8 mouse cellular contexts compared by ENCODE assay signal in the genomic region with DNA sequence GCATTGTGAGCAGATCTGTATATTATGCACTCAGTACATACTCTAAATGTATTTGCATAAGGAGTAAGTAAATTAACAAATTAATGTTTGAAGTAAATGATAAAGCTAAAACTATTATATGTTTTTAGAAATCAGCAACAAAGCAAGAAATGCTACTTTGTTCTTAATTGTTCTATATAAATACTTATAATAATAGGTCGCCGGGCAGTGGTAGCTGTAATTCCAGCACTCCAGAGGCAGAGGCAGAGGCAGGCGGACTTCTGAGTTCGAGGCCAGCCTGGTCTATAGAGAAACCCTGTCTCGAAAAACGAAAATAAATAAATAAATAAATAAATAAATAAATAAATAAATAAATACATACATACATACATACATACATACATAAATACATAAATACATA.
DNase-seq lines count a peak whose midpoint lies in the region; ATAC-seq and TF ChIP-seq lines count a peak whose summit lies in the region.
"Not testable (repeated sequence)": the region's sequence is repeated elsewhere in the genome, so short reads cannot be mapped to it uniquely, and the experiment has no call there.

No protein-coding gene starts in this region.

- DNase-seq in adrenal gland, adult 8-10 months = peak; percentile 37
- peak; percentile 88 for DNase-seq in embryonic facial prominence, embryonic 10.5 days (ENCODE audit: low spot score)
- peak; percentile 24 to 60 for DNase-seq in gastrocnemius, postnatal 36 days
- DNase-seq in left cerebral cortex, postnatal 10 days (ENCODE audit: extremely low spot score in 1 of 2, low spot score in 2 of 2) = peak; percentile 61 to 92
- DNase-seq in right cerebral cortex, postnatal 36 days (ENCODE audit: low spot score in 2 of 2) = peak; percentile 67 to 75
- peak; percentile 8 to 43 for DNase-seq in urinary bladder, postnatal 36 days (ENCODE audit: low spot score in 2 of 2)

- 78% methylated on average over 6 of the region's 6 CpGs for WGBS in embryonic facial prominence, embryonic 10.5 days
- 81% methylated on average over 6 of the region's 6 CpGs for WGBS in intestine, postnatal 0 days
- 71% methylated on average over 6 of the region's 6 CpGs for WGBS in macrophage (ENCODE audit: missing documents)

- not testable (repeated sequence) for H3K27me3 ChIP-seq in embryonic facial prominence, embryonic 10.5 days (replicated peaks; ENCODE audit: low read depth, poor library complexity, severe bottlenecking); intestine, postnatal 0 days (replicated peaks; ENCODE audit: control insufficient read depth, insufficient read depth, low read length)

- not testable (repeated sequence) for H3K4me3 ChIP-seq in embryonic facial prominence, embryonic 10.5 days; intestine, postnatal 0 days (ENCODE audit: low read depth, low read length); macrophage (ENCODE audit: inconsistent target)

- ATAC-seq in intestine, postnatal 0 days = peak; percentile 94

- TF ChIP-seq CTCF in intestine, postnatal 0 days (IDR thresholded peaks at IDR 0.05; ENCODE audit: low read depth) = not testable (repeated sequence)

- not testable (repeated sequence) for H3K79me2 ChIP-seq in macrophage (ENCODE audit: inconsistent target)

- not testable (repeated sequence) for H3K27ac ChIP-seq in embryonic facial prominence, embryonic 10.5 days (replicated peaks); intestine, postnatal 0 days (ENCODE audit: low read depth, low read length)
- peak overlapping the region; percentile 88 for H3K27ac ChIP-seq in macrophage

- not testable (repeated sequence) for H3K4me2 ChIP-seq in intestine, postnatal 0 days (replicated peaks; ENCODE audit: low read depth)

- H3K9me3 ChIP-seq in embryonic facial prominence, embryonic 10.5 days; intestine, postnatal 0 days (ENCODE audit: control insufficient read depth): not testable (repeated sequence)

- intact Hi-C loops in gastrocnemius, postnatal 36 days (cut with DNase I); left cerebral cortex, postnatal 10 days (cut with DNase I): not testable (repeated sequence)

- not testable (repeated sequence) for H3K36me3 ChIP-seq in embryonic facial prominence, embryonic 10.5 days (replicated peaks); intestine, postnatal 0 days (ENCODE audit: control insufficient read depth, insufficient read depth); macrophage (ENCODE audit: inconsistent target)

- H3K4me1 ChIP-seq in embryonic facial prominence, embryonic 10.5 days; intestine, postnatal 0 days (replicated peaks; ENCODE audit: control insufficient read depth, insufficient read depth, low read length): not testable (repeated sequence)

- H3K9ac ChIP-seq in intestine, postnatal 0 days (ENCODE audit: low read depth, low read length) = not testable (repeated sequence)

Comparison
In these comparisons a context has a peak if more than half of its experiments do, and no peak if none do; other contexts are left out.
1. DNase-seq: peak in every context shown above with its lines; median percentile 88 in embryonic facial prominence, embryonic 10.5 days; 76 in left cerebral cortex, postnatal 10 days; 71 in right cerebral cortex, postnatal 36 days; 42 in gastrocnemius, postnatal 36 days; 37 in adrenal gland, adult 8-10 months; 26 in urinary bladder, postnatal 36 days.